Mouse (Mus musculus) lung, postnatal 0 days (tissue): ENCODE measurements around the gene Slc4a1.

Source experiments
- CTCF ChIP-seq: IDR thresholded peaks from 2 replicates; pipeline ENCODE4 v1.5.1; 2016; ENCODE audit warnings: antibody characterized with exemption, mild to moderate bottlenecking
- EP300 ChIP-seq: IDR thresholded peaks from 2 replicates; pipeline ENCODE4 v1.6.1; 2016; ENCODE audit warnings: antibody characterized with exemption, mild to moderate bottlenecking, control low read depth

GRCm38 (mm10) chr11:102406900-102407833 lies 41.2 kb upstream of the Slc4a1 start:
- TF ChIP-seq CTCF (peak; percentile 12; the same call in 1 of the 2 replicates), EP300 (no peak)
